Mouse (Mus musculus) hindbrain, embryonic 16.5 days (tissue): ENCODE measurements around the gene Adh4. TPM values are rescaled to one million over a fixed set of nuclear protein-coding genes. Genes with fewer than 3 reads are reported as not detected.

ENCODE experiments used
- ATAC-seq: fragments of 200-750 bp; cut with Nextera tagmentation; 2 replicates; pipeline ENCODE4 v1.8.0; 2017; ENCODE audit warnings: moderate TSS enrichment, moderate library complexity
- H3K27ac ChIP-seq: fragments of 300-500 bp; sonication (generic); 2 replicates; pipeline ENCODE4 v1.5.1; 2014; ENCODE audit warnings: low read depth, mild to moderate bottlenecking, control low read depth, low read length, moderate library complexity
- H3K27me3 ChIP-seq: fragments of 300-500 bp; sonication (generic); replicated peaks from 2 replicates; pipeline ENCODE4 v1.6.1; 2014; ENCODE audit warnings: low read length; ENCODE audit not compliant: control insufficient read depth, insufficient read depth
- H3K36me3 ChIP-seq: fragments of 300-500 bp; sonication (generic); 2 replicates; pipeline ENCODE4 v1.6.1; 2014; ENCODE audit warnings: mild to moderate bottlenecking, low read length, moderate library complexity, mixed read lengths; ENCODE audit not compliant: control insufficient read depth, insufficient read depth
- H3K4me1 ChIP-seq: fragments of 300-500 bp; sonication (generic); 2 replicates; pipeline ENCODE4 v1.6.1; 2014; ENCODE audit warnings: low read depth, low read length; ENCODE audit not compliant: control insufficient read depth, insufficient read depth
- H3K4me2 ChIP-seq: fragments of 300-500 bp; sonication (generic); 2 replicates; pipeline ENCODE4 v1.6.1; 2014; ENCODE audit warnings: mild to moderate bottlenecking, low read length, control low read depth, moderate library complexity
- H3K4me3 ChIP-seq: fragments of 300-500 bp; sonication (generic); 2 replicates; pipeline ENCODE4 v1.5.1; 2014; ENCODE audit warnings: mild to moderate bottlenecking, low read length, control low read depth, moderate library complexity
- H3K9ac ChIP-seq: fragments of 300-500 bp; sonication (generic); 2 replicates; pipeline ENCODE4 v1.6.1; 2014; ENCODE audit warnings: low read depth, mild to moderate bottlenecking, control low read depth, low read length, moderate library complexity
- H3K9me3 ChIP-seq: fragments of 300-500 bp; sonication (generic); 2 replicates; pipeline ENCODE4 v1.6.1; 2014; ENCODE audit warnings: mild to moderate bottlenecking, low read length, moderate library complexity; ENCODE audit not compliant: control insufficient read depth
- WGBS: fragments of 180-500 bp; shearing (Covaris S2); extraction: QIAGEN DNeasy Blood & Tissue Kit; methylation state at CpG from one replicate; pipeline ENCODE4 v1.1.7; 2014; 5-methylcytosine and 5-hydroxymethylcytosine counted together
- polyA plus RNA-seq: library from polyadenylated mRNA; unstranded; fragments of >200 nt; fragmentation: Nextera tagmentation; extraction: Ambion mirVana; gene quantifications from 2 replicates; pipeline ENCODE4 v1.2.1, GENCODE M21; 2015

The Adh4 gene
- polyA plus RNA-seq, 1 experiment from 2014 or later, result not detected

DNA sequence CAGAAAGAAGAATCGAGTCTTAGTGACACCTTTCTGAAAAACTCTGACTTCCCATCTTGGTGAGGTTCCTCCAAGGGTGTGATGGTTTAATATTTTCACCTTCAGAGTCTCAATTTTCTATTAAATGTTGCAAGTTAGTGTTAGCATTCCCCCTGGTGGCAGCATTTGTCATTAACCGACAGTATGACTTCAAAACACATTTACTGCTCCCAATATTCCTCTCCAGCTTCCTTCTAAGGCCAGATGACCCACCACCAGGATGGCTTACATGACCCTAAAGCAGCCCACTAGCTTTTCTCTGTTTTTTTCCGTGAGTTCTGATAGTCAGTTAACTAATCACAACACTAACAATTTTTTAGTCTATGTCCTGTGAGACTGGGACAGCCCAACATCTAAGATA lies 9.9 kb upstream of the Adh4 start:
- no peak overlapping the region for H3K4me2 ChIP-seq
- WGBS, result 48% methylated on average over 3 of the region's 3 CpGs
- ATAC-seq, result no peak

DNA sequence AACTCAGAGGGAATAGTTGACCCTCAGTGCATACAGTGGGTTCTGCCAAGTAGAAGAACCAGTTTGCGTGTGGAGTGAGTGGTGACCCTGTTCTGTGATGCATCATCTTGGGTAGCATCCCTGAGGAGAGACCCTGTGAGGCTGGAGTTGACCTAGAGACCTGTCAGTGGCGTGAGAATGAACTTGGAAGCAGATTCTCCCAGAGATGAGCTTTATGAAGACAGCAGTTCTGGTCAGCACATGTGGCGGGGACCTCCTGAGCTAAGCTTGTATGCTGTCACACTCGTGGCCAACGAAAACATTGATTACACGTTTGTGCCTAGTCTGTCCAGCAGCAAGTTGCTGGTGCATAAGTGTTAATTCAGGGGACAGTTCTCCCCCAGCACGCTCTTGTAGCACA lies 9.4 kb upstream of the Adh4 start:
- Histone ChIP-seq H3K4me2 (no peak overlapping the region), H3K36me3 (no peaks in the 10 kb centered on the region), H3K9ac (no peak overlapping the region), H3K4me1 (no peaks in the 10 kb centered on the region), H3K27me3 (no peaks in the 10 kb centered on the region), H3K4me3 (no peak overlapping the region), H3K9me3 (no peaks in the 10 kb centered on the region), H3K27ac (no peak overlapping the region)
- no peak for ATAC-seq
- WGBS, result 85% methylated on average over 7 of the region's 7 CpGs

More for the DNA sequence above, 9.9 kb upstream of the Adh4 start:
- no peaks in the 10 kb centered on the region for H3K4me1 ChIP-seq
- no peak overlapping the region for H3K9ac ChIP-seq
- H3K9me3 ChIP-seq, result no peaks in the 10 kb centered on the region
- H3K36me3 ChIP-seq, result no peaks in the 10 kb centered on the region
- no peak overlapping the region for H3K27ac ChIP-seq
- H3K27me3 ChIP-seq, result no peaks in the 10 kb centered on the region
- no peak overlapping the region for H3K4me3 ChIP-seq

DNA sequence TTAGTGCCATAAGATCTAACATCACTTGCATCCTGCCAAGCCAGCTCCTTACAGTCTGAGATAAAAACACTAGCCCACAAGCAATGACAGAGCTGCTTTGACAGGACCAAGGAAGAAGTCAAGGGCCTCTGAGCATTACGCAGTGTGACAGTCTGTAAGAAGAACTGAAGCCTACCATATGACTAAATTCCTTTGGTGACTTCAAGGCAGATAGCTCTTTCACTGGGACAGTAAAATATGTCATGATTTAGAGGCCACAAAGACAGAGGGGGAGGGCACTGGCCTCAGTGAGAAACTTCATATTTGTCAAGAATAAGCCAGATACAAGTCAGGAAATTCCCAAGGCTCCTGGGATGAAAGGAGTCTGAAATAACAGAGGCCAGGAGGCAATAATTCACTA lies 7.3 kb upstream of the Adh4 start:
- no peak for ATAC-seq
- WGBS, result 97% methylated on average over 1 of the region's 1 CpGs
- Histone ChIP-seq H3K9me3 (no peaks in the 10 kb centered on the region), H3K27me3 (no peaks in the 10 kb centered on the region), H3K36me3 (no peaks in the 10 kb centered on the region), H3K27ac (no peak overlapping the region), H3K4me2 (no peak overlapping the region), H3K9ac (no peak overlapping the region), H3K4me3 (no peak overlapping the region), H3K4me1 (no peaks in the 10 kb centered on the region)

DNA sequence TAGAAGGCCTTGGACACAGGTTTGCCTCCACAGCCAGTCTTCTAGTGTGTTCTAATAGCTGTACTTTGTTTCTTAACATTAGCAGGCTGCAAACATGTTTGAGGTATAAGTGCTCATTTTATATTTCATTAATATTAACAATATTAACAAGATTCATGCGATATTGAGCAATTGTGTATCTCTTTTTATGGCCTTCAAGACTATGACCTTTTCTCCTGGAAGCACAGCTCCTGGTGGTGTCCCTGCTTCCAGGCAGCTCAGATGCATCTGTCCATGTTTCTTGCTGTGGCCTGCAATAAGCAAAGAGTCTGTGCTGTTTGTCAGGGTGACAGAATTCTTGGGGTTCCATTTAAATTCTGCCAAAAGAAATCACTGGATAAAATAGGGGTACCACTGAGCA lies 5.7 kb upstream of the Adh4 start:
- Histone ChIP-seq H3K4me1 (no peaks in the 10 kb centered on the region), H3K27ac (no peak overlapping the region), H3K9ac (no peak overlapping the region), H3K4me3 (no peak overlapping the region), H3K27me3 (no peaks in the 10 kb centered on the region), H3K4me2 (no peak overlapping the region), H3K36me3 (no peaks in the 10 kb centered on the region), H3K9me3 (no peaks in the 10 kb centered on the region)
- no peak for ATAC-seq
- 86% methylated on average over 1 of the region's 1 CpGs for WGBS

DNA sequence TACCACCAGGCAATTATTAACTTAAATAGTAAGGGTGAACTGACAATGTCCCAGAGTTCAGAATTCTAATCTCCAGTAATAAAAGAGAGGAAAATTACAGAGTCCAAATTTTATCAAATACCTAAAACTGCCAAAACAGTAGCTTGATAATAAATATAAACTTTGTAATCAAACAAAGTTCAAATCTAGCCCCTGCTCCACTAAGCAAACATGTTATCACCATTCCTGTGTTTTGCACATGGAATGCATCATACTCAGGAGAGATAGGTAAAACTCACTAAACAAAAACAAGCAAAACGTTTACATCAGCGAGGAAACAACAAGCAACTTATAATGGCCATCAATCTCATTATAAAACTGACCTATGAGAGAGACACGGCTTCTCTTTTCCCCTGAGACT lies 5.1 kb upstream of the Adh4 start:
- no peaks in the 10 kb centered on the region for H3K9me3 ChIP-seq
- no peak overlapping the region for H3K4me3 ChIP-seq
- no peaks in the 10 kb centered on the region for H3K36me3 ChIP-seq
- H3K27me3 ChIP-seq, result no peaks in the 10 kb centered on the region
- no peaks in the 10 kb centered on the region for H3K4me1 ChIP-seq
- H3K4me2 ChIP-seq, result no peak overlapping the region
- no peak overlapping the region for H3K27ac ChIP-seq
- WGBS, result 77% methylated on average over 3 of the region's 3 CpGs
- no peak overlapping the region for H3K9ac ChIP-seq
- ATAC-seq, result no peak

GRCm38 (mm10) chr3:138419369-138419768 lies 4.1 kb downstream of the Adh4 start:
- H3K9ac ChIP-seq, result no peak overlapping the region
- H3K4me2 ChIP-seq, result no peak overlapping the region
- 79% methylated on average over 6 of the region's 6 CpGs for WGBS
- H3K9me3 ChIP-seq, result no peaks in the 10 kb centered on the region
- no peak for ATAC-seq
- no peaks in the 10 kb centered on the region for H3K27me3 ChIP-seq
- no peak overlapping the region for H3K4me3 ChIP-seq
- no peaks in the 10 kb centered on the region for H3K36me3 ChIP-seq
- H3K27ac ChIP-seq, result no peak overlapping the region
- no peaks in the 10 kb centered on the region for H3K4me1 ChIP-seq

- H3K4me3 ChIP-seq, result no peak overlapping the region
- 96% methylated on average over 3 of the region's 3 CpGs for WGBS
These were observed 5.1 kb downstream of the Adh4 start for GRCm38 (mm10) chr3:138420385-138420784.

DNA sequence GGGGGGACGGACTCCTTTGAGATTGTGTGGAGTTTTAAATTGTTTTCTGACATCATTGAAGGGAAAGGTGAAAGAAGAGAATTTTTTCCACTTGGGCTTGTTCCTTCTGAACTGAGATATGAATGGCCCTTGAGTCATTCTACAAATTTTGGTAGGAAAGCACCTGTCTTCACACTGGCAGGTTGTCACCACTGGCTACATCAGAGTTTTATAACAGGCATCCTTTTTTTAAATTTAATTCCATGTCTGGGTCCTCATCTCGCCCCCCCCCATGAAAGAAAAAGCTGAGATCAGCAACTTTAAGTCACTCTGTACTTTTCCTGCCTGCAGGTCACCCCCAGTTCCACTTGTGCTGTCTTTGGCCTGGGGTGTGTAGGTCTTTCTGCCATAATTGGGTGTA lies 8.4 kb downstream of the Adh4 start:
- H3K4me3 ChIP-seq, result no peak overlapping the region
- no peak overlapping the region for H3K4me2 ChIP-seq
- H3K27me3 ChIP-seq, result no peaks in the 10 kb centered on the region
- no peaks in the 10 kb centered on the region for H3K9me3 ChIP-seq
- WGBS, result 66% methylated on average over 2 of the region's 2 CpGs
- H3K27ac ChIP-seq, result no peak overlapping the region
- H3K36me3 ChIP-seq, result no peaks in the 10 kb centered on the region
- H3K9ac ChIP-seq, result no peak overlapping the region
- no peak for ATAC-seq
- H3K4me1 ChIP-seq, result no peaks in the 10 kb centered on the region

More at GRCm38 (mm10) chr3:138420385-138420784, 5.1 kb downstream of the Adh4 start:
- H3K36me3 ChIP-seq, result no peaks in the 10 kb centered on the region
- H3K9me3 ChIP-seq, result no peaks in the 10 kb centered on the region
- no peaks in the 10 kb centered on the region for H3K27me3 ChIP-seq
- H3K9ac ChIP-seq, result no peak overlapping the region
- H3K4me2 ChIP-seq, result no peak overlapping the region
- H3K27ac ChIP-seq, result no peak overlapping the region
- no peak for ATAC-seq
- no peaks in the 10 kb centered on the region for H3K4me1 ChIP-seq

DNA sequence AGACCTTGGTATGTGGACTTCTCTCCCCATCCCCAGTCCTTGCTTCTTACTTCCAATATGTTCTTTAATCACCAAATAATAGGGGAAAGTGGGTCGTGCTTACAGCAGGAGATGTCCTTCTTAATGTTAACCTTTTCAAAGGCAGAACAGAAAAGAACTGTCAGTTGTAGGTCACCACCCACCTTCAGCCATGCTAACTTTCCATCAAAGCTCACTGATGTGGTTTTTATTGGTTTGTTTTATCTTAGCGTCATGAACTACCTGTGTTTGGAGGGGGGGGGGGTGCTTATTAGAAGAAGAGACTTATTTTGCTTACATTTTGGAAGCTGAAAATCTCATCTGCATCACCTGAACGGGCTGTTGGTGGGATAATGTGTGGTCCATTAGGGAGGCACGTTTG lies 9.0 kb downstream of the Adh4 start:
- 77% methylated on average over 4 of the region's 4 CpGs for WGBS
- no peak overlapping the region for H3K27ac ChIP-seq
- H3K36me3 ChIP-seq, result no peaks in the 10 kb centered on the region
- H3K4me1 ChIP-seq, result no peaks in the 10 kb centered on the region
- no peaks in the 10 kb centered on the region for H3K27me3 ChIP-seq
- no peak for ATAC-seq
- H3K4me3 ChIP-seq, result no peak overlapping the region
- no peak overlapping the region for H3K4me2 ChIP-seq
- H3K9me3 ChIP-seq, result no peaks in the 10 kb centered on the region
- H3K9ac ChIP-seq, result no peak overlapping the region

- Histone ChIP-seq H3K4me2 (no peak overlapping the region), H3K9me3 (no peaks in the 10 kb centered on the region), H3K4me3 (no peak overlapping the region), H3K36me3 (no peaks in the 10 kb centered on the region), H3K9ac (no peak overlapping the region), H3K27ac (no peak overlapping the region), H3K4me1 (no peaks in the 10 kb centered on the region), H3K27me3 (no peaks in the 10 kb centered on the region)
- WGBS, result 84% methylated on average over 6 of the region's 6 CpGs
- ATAC-seq, result no peak
These were observed 15.2 kb downstream of the Adh4 start for GRCm38 (mm10) chr3:138430360-138430976.
